Mouse (Mus musculus) forebrain, embryonic 15.5 days (tissue): ENCODE measurements around the gene Gabra4. TPM values are rescaled to one million over a fixed set of nuclear protein-coding genes. Genes with fewer than 3 reads are reported as not detected.
"Not testable (repeated sequence)": the region's sequence is repeated elsewhere in the genome, so short reads cannot be mapped to it uniquely, and the experiment has no call there.

Experiments
- ATAC-seq: fragments of 200-750 bp; cut with Nextera tagmentation; replicated peaks from 2 replicates; pipeline ENCODE4 v1.8.0; 2017; ENCODE audit warnings: mild to moderate bottlenecking, moderate TSS enrichment, moderate library complexity
- H3K27ac ChIP-seq: fragments of 300-500 bp; sonication (generic); replicated peaks from 2 replicates; pipeline ENCODE4 v1.5.1; 2015; ENCODE audit warnings: mild to moderate bottlenecking, inconsistent platforms
- H3K27me3 ChIP-seq: fragments of 300-500 bp; sonication (generic); 2 replicates; pipeline ENCODE4 v1.6.1; 2015; ENCODE audit warnings: inconsistent platforms
- H3K36me3 ChIP-seq: fragments of 300-500 bp; sonication (generic); 2 replicates; pipeline ENCODE4 v1.6.1; 2015; ENCODE audit warnings: mild to moderate bottlenecking, inconsistent platforms
- H3K4me1 ChIP-seq: fragments of 300-500 bp; sonication (generic); 2 replicates; pipeline ENCODE4 v1.6.1; 2015; ENCODE audit warnings: inconsistent platforms
- H3K4me2 ChIP-seq: fragments of 300-500 bp; sonication (generic); replicated peaks from 2 replicates; pipeline ENCODE4 v1.6.1; 2015; ENCODE audit warnings: mild to moderate bottlenecking, inconsistent platforms
- H3K4me3 ChIP-seq: fragments of 300-500 bp; sonication (generic); 2 replicates; pipeline ENCODE4 v1.5.1; 2015; ENCODE audit warnings: mild to moderate bottlenecking, inconsistent platforms
- H3K9ac ChIP-seq: fragments of 300-500 bp; sonication (generic); replicated peaks from 2 replicates; pipeline ENCODE4 v1.6.1; 2015; ENCODE audit warnings: mild to moderate bottlenecking, inconsistent platforms
- H3K9me3 ChIP-seq: fragments of 300-500 bp; sonication (generic); 2 replicates; pipeline ENCODE4 v1.6.1; 2016; ENCODE audit warnings: inconsistent platforms
- WGBS: fragments of 180-500 bp; shearing (Covaris S2); methylation state at CpG from one replicate; pipeline ENCODE4 v1.1.7; 2015; ENCODE audit warnings: mixed read lengths; 5-methylcytosine and 5-hydroxymethylcytosine counted together
- polyA plus RNA-seq: library from polyadenylated mRNA; unstranded; fragments of >200 nt; fragmentation: Nextera tagmentation; extraction: Ambion mirVana; gene quantifications from 2 replicates; pipeline ENCODE4 v1.2.1, GENCODE M21; 2015

Gene Gabra4
- polyA plus RNA-seq, 1 experiment from 2014 or later: 18.2 TPM

DNA sequence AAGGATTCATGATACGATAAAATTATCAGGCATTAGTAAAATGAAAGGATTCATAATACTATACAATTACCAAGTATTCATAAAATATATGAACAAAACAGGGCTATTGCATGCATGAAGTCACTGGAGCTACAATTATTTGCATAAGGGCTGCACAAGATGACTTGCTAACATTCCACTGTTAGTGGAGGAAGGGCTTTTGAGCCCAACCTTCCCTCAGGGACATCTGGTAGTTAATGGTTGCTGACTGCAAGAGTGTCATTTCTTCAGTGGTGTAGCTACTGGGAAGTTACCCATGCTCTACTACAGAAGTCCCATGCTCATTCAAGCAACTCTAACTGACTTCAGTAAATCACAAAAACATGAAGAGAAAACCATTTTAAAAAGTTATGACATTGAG, 43.8 kb downstream of the Gabra4 start:
- Histone ChIP-seq H3K27ac (no peak overlapping the region), H3K27me3 (no peaks in the 10 kb centered on the region), H3K4me1 (no peaks in the 10 kb centered on the region), H3K36me3 (no peaks in the 10 kb centered on the region), H3K9me3 (no peaks in the 10 kb centered on the region), H3K4me2 (no peak overlapping the region), H3K9ac (no peak overlapping the region), H3K4me3 (no peak overlapping the region)
- 92% methylated on average over 1 of the region's 1 CpGs for WGBS
- no peak for ATAC-seq

DNA sequence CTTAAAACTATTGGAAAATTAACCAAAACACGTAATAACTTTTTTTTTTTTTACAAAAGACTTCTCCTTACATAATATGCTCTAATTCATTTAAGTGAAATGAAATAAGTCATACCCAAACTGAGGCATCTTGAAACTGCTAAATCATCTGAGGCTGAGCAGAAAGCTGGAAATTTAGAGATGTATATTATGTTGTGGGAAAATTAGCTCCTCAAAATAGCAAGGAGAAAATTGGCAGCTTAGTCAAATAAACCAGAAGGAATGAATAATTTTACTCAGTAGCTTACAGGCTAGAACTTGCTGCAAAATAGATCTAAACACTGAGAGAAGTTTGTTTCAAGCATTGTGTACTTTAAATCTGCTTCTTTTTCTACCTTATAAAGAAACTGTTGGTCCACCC, 49.4 kb downstream of the Gabra4 start:
- WGBS: 84% methylated on average over 1 of the region's 1 CpGs
- Histone ChIP-seq H3K4me2 (no peak overlapping the region), H3K36me3 (no peaks in the 10 kb centered on the region), H3K27ac (no peak overlapping the region), H3K9me3 (no peaks in the 10 kb centered on the region), H3K4me3 (no peak overlapping the region), H3K27me3 (no peaks in the 10 kb centered on the region), H3K9ac (no peak overlapping the region), H3K4me1 (peaks cover 11% of the 10 kb centered on the region)
- ATAC-seq: no peak

DNA sequence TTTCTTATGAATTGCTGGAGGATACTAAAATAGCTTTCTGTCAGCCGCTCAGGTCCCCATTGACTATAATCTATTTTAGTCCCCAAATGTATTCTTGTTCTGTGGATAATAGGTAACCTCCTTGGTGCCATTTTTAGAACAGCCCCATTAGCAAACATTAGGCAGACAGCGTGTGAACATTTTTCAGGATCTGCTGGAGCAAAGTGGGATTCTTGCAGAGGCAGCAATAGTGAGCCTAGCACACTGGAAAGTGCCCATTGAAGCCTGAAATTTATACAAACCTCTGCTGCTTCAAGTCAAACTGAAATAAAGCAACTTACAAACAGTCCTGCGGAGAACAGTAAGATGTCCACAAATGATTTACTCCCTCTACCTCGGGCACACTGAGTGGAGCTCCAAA, 51.2 kb downstream of the Gabra4 start:
- ATAC-seq: no peak
- no peak overlapping the region for H3K4me3 ChIP-seq
- 58% methylated on average over 4 of the region's 4 CpGs for WGBS
- H3K4me2 ChIP-seq: no peak overlapping the region
- no peak overlapping the region for H3K9ac ChIP-seq
- no peaks in the 10 kb centered on the region for H3K36me3 ChIP-seq
- no peak overlapping the region for H3K27ac ChIP-seq
- H3K4me1 ChIP-seq: peaks cover 11% of the 10 kb centered on the region
- no peaks in the 10 kb centered on the region for H3K9me3 ChIP-seq
- no peaks in the 10 kb centered on the region for H3K27me3 ChIP-seq

DNA sequence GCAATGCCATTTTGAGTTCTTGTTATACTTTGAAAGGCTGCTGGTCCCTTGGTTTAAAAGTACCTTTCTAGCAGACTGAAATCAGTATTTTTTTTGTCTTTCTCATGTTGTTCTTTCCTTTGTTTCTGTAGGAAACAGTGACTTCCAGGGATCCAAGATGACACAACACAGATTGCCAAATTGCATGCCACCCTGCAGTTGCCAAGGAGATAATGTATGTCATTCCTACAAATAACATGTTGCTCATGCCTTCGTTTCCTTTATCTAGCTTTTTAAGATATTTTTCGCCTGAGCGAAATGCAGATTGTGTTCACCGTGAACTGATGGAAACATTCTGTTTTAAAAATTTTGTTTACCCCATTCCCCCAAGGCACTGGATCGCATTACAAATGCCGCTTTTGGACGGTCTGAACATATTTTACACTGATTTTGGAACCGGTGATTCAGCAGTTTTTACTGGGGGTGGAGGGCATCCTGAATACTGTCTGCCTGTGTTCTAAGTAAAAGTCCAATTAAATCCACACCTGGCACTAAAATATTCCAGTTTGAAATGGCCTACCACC, 53.9 kb downstream of the Gabra4 start:
- Histone ChIP-seq H3K27ac (no peak overlapping the region; the same call in 1 of the 2 replicates), H3K4me2 (no peak overlapping the region), H3K4me1 (peaks cover 11% of the 10 kb centered on the region), H3K4me3 (no peak overlapping the region), H3K9ac (no peak overlapping the region), H3K27me3 (no peaks in the 10 kb centered on the region), H3K36me3 (no peaks in the 10 kb centered on the region), H3K9me3 (no peaks in the 10 kb centered on the region)
- WGBS: 50% methylated on average over 8 of the region's 8 CpGs
- ATAC-seq: no peak

DNA sequence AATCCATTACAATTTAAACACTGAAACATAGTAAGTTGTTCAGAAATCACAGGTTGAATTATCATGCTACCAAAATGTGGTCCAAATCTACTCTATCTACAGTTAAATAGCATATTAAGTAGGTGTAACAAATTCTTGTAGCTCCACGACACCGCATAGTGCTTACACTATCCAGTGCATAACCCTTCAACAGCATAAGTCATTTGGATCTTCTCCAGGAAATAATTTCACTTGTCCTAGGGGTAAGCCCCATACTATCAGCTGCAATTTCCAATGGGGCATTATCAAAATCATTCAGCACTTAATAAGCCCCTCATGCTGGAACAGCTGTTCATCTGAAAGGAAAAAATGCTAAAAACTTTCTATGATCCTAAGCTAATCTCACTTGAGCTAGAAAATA, 62.8 kb downstream of the Gabra4 start:
- no peaks in the 10 kb centered on the region for H3K27me3 ChIP-seq
- no peak for ATAC-seq
- H3K4me3 ChIP-seq: no peak overlapping the region
- no peaks in the 10 kb centered on the region for H3K9me3 ChIP-seq
- H3K27ac ChIP-seq: no peak overlapping the region
- H3K9ac ChIP-seq: no peak overlapping the region
- WGBS: 72% methylated on average over 2 of the region's 2 CpGs
- H3K36me3 ChIP-seq: no peaks in the 10 kb centered on the region
- H3K4me1 ChIP-seq: no peaks in the 10 kb centered on the region
- no peak overlapping the region for H3K4me2 ChIP-seq

DNA sequence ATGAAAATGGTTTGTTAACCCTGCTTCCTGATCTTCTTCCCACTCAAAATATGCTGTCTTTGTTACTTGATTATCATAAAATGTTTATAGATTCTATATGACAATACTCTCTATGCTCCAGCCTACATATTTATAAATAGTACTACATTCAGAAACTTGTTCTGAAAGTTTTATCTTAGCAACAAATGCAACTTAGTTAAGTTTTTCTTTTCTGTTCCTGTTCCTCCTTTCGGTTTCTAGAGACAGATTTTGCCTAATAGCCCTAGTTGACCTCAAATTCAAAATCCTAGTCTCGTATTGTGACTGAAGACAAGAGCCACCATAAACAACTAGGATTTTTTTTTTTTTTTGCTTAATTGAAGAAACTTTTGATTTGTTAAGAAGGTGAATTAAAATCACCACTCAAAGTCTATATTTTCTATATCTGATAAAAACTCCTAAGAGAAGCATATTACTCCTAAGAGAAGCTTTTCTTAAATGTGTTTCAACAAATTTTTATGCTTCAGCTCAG, 64.3 kb downstream of the Gabra4 start:
- Histone ChIP-seq H3K9me3 (no peaks in the 10 kb centered on the region), H3K36me3 (no peaks in the 10 kb centered on the region), H3K27ac (no peak overlapping the region), H3K4me2 (no peak overlapping the region), H3K9ac (no peak overlapping the region), H3K4me1 (no peaks in the 10 kb centered on the region), H3K27me3 (no peaks in the 10 kb centered on the region), H3K4me3 (no peak overlapping the region)
- no peak for ATAC-seq
- 85% methylated on average over 2 of the region's 2 CpGs for WGBS

DNA sequence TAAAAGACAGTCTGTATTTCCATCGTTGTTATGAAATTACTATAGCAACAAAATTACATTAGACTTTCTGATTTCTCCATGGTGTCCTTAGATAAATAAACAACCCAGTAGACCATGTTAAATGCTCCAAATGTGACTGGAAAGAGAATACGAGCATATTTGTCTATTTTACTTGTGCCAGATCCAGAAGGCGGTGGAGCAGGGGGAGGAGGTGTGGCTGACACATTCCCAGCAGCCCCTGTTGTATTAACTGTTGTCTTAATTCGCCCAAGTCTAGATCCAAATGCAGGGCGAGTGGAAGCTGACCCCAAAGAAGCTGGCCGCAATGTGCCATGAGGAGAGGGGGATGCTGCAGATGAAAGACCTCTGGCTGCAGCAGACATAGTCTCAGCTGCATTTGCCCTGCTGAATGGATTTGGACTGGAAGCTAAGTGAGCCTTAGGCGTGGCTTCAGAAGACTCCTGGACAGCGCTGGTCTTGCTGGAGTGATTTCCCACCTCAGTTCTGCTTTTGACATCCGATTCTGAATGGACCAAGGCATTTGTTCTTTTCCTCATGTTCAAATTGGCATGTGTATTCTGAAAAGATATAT, 86.4 kb downstream of the Gabra4 start:
- ATAC-seq: no peak
- H3K4me1 ChIP-seq: no peaks in the 10 kb centered on the region
- H3K4me2 ChIP-seq: no peak overlapping the region
- no peak overlapping the region for H3K4me3 ChIP-seq
- no peak overlapping the region for H3K27ac ChIP-seq
- no peak overlapping the region for H3K9ac ChIP-seq
- 82% methylated on average over 9 of the region's 9 CpGs for WGBS
- H3K9me3 ChIP-seq: no peaks in the 10 kb centered on the region
- no peaks in the 10 kb centered on the region for H3K36me3 ChIP-seq
- no peaks in the 10 kb centered on the region for H3K27me3 ChIP-seq

DNA sequence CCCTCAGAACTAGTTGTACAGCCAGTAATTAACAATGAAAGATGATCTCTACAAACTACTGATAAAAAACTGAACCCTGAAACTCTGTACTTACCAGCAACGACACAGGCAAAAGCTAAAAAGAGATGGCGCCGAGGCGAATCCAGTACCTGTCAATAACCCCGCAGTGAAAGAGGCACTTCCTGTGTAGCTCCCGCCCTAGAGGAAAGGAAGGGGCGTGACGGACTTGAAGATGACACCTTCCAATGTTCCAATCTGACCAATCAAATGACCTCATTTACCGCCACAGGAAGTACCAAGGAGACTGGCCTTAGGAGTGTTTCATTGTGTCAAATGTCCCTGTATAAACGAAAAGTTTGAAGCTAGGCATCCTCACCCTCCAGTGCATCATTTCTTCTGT, 110.0 kb downstream of the Gabra4 start, which contains the start of gene Cox7b2:
TSS of gene Cox7b2 (minus strand) at position 127 of the 400 bp plus-strand sequence.
- Histone ChIP-seq H3K4me2 (no peak within 1 kb of the TSS), H3K36me3 (no peaks in the 10 kb centered on the region), H3K9me3 (peaks cover 5% of the 10 kb centered on the region; the same call in 1 of the 2 replicates), H3K4me3 (no peak within 1 kb of the TSS), H3K27me3 (no peaks in the 10 kb centered on the region), H3K9ac (no peak within 1 kb of the TSS), H3K27ac (no peak within 1 kb of the TSS), H3K4me1 (no peaks in the 10 kb centered on the region)
- WGBS: 94% methylated on average over 10 of the region's 10 CpGs
- ATAC-seq: no peak

DNA sequence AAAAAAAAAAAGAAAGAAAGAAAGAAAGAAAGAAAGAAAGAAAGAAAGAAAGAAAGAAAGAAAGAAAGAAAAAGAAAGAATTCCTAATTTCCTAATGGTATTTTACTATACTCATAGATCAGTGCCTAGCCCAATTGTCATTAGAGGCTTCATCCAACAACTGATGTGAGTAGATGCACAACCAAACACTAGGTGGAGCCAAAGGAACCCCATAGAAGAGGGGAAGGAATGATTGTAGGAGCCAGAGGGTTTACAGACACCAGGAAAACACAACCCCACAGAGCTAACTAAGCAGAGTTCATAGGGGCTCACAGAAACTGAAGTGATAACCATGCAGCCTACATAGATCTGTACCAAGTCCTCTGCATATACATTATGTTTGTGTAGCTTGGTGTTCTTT, 112.6 kb downstream of the Gabra4 start:
- Histone ChIP-seq H3K9ac (no peak overlapping the region), H3K4me2 (no peak overlapping the region), H3K4me3 (no peak overlapping the region), H3K27me3 (no peaks in the 10 kb centered on the region), H3K36me3 (no peaks in the 10 kb centered on the region), H3K27ac (no peak overlapping the region), H3K4me1 (no peaks in the 10 kb centered on the region), H3K9me3 (peaks cover 5% of the 10 kb centered on the region; the same call in 1 of the 2 replicates)
- no peak for ATAC-seq

DNA sequence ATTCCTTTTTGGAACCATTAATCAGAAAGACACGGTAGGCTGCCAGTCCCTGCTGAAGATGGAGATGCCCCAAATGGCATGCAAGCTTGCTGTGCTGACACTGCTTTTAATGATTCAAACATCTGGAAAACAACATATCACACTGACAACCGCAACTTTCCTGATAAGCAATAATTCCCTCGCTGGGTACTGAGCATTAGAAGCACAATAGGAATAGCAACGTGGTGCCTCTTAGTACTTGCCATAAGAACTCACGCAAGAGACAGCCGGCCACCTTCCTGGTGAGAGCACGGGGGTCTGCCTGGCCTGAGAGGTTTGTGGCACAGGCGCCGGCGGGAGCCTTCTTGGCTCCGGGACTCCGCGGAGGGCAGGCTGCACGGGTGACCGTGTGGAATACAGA, 132.6 kb downstream of the Gabra4 start:
- not testable (repeated sequence) for H3K36me3 ChIP-seq, H3K9ac ChIP-seq, ATAC-seq, H3K4me3 ChIP-seq, H3K4me1 ChIP-seq, H3K9me3 ChIP-seq, H3K27me3 ChIP-seq, H3K27ac ChIP-seq, H3K4me2 ChIP-seq
- WGBS: 77% methylated on average over 10 of the region's 15 CpGs

Other genes with a start within 250 kb of the Gabra4 start
- 0.34 and 0.89 TPM in 2 replicates for gene Cox7b2, start 110.1 kb downstream of the Gabra4 start, polyA plus RNA-seq
- 17.8 and 18.8 TPM in 2 replicates for gene Gabrb1, start 195 bp downstream of the Gabra4 start, polyA plus RNA-seq